Mouse (Mus musculus) right cerebral cortex, postnatal 25 days (tissue): ENCODE measurements around the gene Abca1.

Source experiments
- DNase-seq: peaks from one replicate; pipeline ENCODE4 v3.0.0; 2022

Abca1 gene

DNA sequence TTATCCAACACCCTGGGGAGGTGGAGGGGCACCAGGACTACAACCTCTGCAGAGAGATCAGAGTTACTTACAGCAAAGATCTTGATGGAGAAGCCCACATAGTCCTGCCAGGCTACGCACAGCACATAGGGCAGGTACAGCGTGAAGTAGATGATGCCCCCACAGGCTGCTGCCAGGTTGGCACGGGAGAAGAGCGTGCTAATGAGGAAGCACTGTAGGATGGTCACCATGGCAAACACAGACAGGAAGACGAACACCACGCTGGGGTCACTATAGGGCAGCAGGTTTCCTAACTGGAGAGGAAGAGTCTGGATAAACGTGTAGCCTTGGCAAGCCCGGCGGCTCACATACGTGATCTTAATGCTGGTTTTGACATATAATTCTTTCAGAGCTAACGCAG, 77.8 kb downstream of the Abca1 start:
- no peak for DNase-seq

DNA sequence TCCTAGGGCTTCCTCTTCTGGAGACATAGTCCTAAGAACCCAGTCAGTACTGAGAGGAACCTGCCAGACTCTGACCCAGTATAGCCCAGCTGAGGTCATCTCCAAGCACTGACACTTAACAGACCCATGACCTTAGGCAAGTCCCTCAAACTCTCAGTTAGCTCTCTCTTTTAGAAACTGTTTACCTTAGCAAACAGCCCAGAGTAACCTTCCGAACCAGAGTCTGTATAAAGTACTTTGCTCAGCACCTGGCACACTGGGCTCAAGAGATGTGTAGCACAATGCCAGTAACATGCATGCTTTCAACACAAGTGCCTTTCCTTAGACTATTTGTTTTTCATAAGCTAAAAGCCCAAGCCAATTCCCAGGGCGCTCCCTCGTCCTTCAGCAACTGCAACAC, 79.4 kb downstream of the Abca1 start:
- no peak for DNase-seq

GRCm38 (mm10) chr4:53078793-53079310, 80.8 kb downstream of the Abca1 start:
- no peak for DNase-seq

GRCm38 (mm10) chr4:53076788-53077350, 82.8 kb downstream of the Abca1 start:
- DNase-seq: no peak

GRCm38 (mm10) chr4:53073025-53073424, 86.7 kb downstream of the Abca1 start:
- DNase-seq: no peak

- no peak for DNase-seq
These were observed 97.2 kb downstream of the Abca1 start for GRCm38 (mm10) chr4:53062301-53063008.

DNA sequence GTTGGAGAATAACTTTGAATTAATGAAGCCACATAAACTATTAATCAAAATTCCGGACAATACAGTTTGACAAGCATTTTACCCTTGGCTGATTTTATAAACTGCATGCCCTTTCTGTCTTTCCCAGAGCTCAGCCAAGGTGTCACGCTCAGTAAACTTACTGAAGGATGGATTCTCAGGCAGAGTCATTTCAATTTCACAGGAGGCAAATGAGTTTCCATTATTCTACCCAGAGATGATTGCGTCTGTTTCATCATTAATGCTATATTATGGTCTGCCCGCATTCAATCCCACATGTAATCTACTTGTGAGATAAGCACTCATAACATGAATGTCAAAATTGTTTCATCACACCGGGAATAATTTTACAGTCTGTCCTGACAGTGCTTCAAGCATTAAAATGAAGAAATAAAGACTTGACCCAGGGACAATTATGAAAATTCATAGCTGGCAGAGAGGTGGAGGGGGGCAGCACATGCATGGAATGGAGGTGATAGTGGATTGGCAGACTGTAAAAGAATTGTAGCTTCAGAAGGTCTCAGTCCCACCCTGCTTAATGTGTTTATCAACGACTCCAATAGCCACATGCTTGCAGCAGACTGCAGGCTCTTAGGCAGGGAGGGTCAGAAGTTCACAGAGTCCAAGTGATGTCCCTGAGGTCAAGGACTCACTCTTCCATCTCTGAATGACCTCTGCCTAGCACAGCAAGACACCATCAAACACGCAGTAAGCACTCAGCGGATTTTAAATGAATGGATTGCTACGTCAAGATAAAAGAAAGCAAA, 113.3 kb downstream of the Abca1 start:
- DNase-seq: no peak

GRCm38 (mm10) chr4:53045807-53046206, 113.9 kb downstream of the Abca1 start:
- no peak for DNase-seq

DNA sequence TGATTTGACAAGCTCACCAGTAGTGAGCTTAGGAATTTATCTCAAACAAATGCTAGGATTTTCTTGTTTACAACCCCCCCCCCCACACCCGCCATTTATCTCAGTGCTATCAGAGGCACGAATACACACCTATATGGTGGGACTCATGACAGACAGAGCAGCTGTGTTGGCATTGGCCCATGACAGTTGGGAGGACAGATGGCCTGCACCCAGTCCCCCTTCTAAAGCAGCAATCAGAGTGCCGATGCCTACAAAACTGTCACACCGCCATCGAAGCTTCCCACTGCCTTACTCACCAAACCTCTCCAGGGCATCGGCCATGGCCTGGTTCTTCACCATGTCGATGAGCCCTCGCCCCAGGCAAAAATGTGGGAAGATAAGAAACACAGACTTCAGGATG, 115.9 kb downstream of the Abca1 start:
- no peak for DNase-seq

DNA sequence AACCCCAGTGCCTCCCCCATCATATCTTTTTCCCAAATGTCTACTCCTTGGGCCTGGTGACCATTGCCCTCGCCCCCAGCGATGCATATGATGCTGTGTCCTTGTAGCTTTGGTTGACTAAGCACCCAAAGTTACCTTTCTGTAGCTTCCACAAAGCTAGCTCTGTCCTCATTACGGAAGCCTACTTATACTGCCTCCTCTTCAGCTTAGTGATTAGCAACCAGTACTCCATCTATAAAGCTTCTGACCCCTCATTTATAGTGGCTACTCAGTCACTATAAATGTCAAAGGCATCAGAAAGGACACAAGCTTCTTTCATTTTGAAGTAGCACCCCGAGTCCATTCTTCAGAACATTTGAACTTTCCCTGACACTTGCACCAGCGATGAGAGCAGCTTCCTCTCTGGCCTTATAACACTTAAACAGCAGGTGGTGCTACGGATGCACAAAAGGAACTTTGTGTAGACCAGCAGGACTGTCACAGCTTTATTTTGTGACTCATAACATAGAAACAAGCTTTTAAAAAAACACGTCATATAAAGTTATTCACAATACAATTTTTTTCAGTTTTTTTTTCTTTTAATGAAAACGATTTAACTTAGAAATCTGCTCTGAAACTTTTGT, 129.3 kb downstream of the Abca1 start:
- no peak for DNase-seq

DNA sequence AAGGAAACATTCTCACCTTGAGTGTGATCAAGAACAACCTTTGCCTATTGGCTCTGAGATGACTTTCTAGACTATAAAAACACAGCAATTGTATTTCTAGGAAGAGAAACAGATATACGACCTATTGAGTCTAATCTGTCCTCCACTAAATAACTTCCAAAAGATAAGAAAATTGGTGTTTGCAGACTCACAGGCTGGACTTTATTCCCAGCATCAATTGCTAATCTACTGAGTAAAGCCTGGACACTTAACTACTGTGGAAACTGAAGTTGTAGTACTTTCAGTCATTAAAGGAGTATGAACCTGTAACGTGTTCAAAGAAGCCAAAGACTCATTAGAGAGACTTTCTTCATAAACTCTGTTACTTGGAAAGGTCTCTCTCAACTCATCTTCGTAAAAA, 131.9 kb downstream of the Abca1 start:
- no peak for DNase-seq

- no peak for DNase-seq
These were observed 135.3 kb downstream of the Abca1 start for GRCm38 (mm10) chr4:53024397-53024796.

GRCm38 (mm10) chr4:53023189-53023925, 136.3 kb downstream of the Abca1 start:
- DNase-seq: no peak

GRCm38 (mm10) chr4:53018392-53018791, 141.3 kb downstream of the Abca1 start:
- DNase-seq: no peak

GRCm38 (mm10) chr4:53015024-53015423, 144.7 kb downstream of the Abca1 start:
- no peak for DNase-seq

GRCm38 (mm10) chr4:53014421-53014820, 145.3 kb downstream of the Abca1 start:
- DNase-seq: no peak

- DNase-seq: peak; percentile 94
These were observed 147.8 kb downstream of the Abca1 start, which contains the start of gene Nipsnap3b for GRCm38 (mm10) chr4:53011732-53012361. Gene Nipsnap3b, plus strand, starts transcription at chr4:53011880.

DNA sequence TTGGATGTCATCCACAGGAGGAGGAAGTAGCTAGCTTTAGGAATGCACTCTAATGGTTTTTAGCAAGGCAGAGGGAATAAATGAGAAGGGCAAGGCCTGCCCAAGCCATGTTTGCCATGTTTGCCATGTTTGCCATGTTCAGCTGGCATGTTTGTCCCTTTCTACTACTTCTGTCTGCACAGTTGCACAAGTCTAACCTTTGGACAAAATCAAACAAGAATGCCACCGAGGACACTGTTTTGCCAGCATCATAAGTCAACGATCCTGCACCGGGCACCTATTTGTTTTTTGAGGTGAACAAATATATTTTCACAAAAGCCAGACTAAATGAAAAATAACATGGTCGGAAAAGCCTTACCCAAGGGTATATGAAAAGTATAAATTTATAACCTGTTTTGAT, 149.8 kb downstream of the Abca1 start:
- DNase-seq: no peak

DNA sequence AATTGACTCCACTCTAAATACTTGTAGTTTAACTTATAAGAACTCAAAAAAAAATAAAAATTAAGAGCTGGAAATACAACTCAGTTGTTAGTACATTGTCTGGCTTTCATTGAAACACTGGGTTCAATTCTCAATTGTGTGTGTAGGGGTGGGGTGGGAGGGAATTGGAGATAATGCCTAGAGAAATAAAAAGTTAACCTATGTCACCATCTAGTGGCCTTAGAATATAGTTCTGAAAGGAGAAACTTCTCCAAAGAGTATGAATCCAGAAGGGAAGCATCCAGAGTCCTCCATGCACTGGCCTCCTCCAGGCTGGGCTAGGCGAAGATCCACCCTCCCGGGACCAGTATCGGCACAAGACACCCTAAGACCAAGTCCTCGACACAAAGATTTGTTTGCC, 150.5 kb downstream of the Abca1 start:
- no peak for DNase-seq

- DNase-seq: no peak
These were observed 159.5 kb downstream of the Abca1 start for GRCm38 (mm10) chr4:53000154-53000553.

- no peak for DNase-seq
These were observed 160.2 kb downstream of the Abca1 start for GRCm38 (mm10) chr4:52999449-52999848.

DNA sequence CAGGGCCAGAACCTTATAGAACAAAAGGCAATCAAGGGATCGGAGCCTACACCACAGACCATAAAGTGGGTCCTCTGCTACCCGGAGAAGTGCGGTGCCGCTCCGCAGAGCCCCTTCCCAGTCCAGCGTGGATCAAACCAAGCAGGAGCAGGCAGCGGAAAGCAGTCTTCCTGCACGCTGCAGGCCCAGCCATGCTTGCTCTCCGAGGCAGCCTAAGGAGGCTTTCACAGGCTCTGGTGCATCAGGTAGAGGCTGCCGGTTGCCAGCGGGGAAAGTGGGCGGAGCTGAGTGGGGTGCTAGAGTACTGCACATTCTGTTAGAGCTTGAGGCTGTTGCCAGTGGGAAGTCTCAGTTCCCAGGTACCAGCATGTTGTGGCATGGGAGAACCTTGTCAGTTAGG, 170.4 kb downstream of the Abca1 start, which contains the start of gene Nipsnap3a:
Gene Nipsnap3a (plus strand): TSS at position 25 of the 400 bp plus-strand sequence.
- DNase-seq: no peak
